Mouse (Mus musculus): ENCODE data around the gene Xbp1. TPM values are rescaled to one million over a fixed set of nuclear protein-coding genes. Genes with fewer than 3 reads are reported as not detected.
"Not testable (repeated sequence)": the region's sequence is repeated elsewhere in the genome, so short reads cannot be mapped to it uniquely, and the experiment has no call there.

Gene Xbp1
- polyA plus RNA-seq, 1 experiment from 2014 or later, result 135 TPM

DNA sequence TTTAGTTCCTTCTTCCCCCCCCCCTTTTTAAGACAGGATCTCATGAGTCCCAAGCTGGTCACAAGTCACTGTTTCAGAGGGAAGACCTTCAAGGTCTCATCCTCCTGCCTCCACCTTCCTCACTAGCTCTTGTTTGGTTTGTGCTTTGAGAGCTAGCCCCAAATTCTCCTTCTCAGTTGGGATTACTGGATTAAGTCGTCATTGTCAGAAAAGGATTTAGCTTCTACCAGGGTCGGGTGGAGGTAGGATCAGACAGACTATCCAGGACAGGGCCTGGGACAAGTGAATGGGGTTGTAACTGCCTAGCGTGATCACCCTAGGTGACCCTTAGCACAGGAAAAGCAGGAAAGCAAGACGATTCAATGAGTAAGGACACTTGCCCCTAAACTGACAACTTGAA lies 19.9 kb downstream of the Xbp1 start:
- Histone ChIP-seq H3K27ac (ENCODE audit: low read length) (no peak overlapping the region), H3K9me3 (ENCODE audit: control insufficient read depth, low read length) (no peaks in the 10 kb centered on the region), H3K36me3 (ENCODE audit: control insufficient read depth, insufficient read depth) (no peaks in the 10 kb centered on the region), H3K4me3 (replicated peaks; ENCODE audit: low read length) (peak overlapping the region; percentile 92; the same call in 1 of the 2 replicates), H3K27me3 (replicated peaks; ENCODE audit: control insufficient read depth, insufficient read depth, low read length) (no peaks in the 10 kb centered on the region), H3K4me1 (replicated peaks; ENCODE audit: control insufficient read depth, insufficient read depth, low read length) (peaks cover 13% of the 10 kb centered on the region), H3K9ac (replicated peaks; ENCODE audit: low read depth, low read length) (no peak overlapping the region), H3K4me2 (ENCODE audit: low read length) (peak overlapping the region; percentile 59)
- no peak for ATAC-seq
- 42% methylated on average over 4 of the region's 4 CpGs for WGBS

DNA sequence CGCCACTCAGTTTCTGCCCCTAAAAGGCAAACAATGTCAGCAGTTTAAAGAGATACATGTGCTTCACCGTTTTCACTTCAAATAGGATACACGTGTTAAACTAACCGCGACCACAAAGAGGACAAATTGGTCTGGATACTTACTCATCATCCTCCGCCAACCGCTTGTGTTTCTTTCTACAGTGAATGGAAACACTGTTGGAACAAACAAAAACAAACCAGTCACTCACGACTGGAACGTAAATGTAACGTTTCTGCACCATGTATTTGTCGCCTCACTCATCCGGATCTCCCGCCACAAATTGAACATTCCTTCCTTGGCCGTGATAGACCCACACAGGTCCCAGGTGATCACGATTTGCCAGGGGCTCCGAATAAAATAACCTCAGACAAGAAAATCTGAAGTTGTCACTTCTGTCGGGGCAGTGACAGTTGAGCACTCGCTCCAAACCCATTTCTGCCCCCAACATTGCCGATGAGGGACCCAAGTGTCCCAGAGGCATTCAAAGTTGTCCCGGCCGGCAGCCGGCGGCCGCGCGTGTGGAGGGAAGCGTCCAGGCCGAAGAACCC lies 20.9 kb downstream of the Xbp1 start:
- H3K4me3 ChIP-seq (replicated peaks; ENCODE audit: low read length), result peak overlapping the region; percentile 92
- H3K27ac ChIP-seq (ENCODE audit: low read length), result peak overlapping the region; percentile 47
- no peaks in the 10 kb centered on the region for H3K27me3 ChIP-seq (replicated peaks; ENCODE audit: control insufficient read depth, insufficient read depth, low read length)
- peaks cover 13% of the 10 kb centered on the region for H3K4me1 ChIP-seq (replicated peaks; ENCODE audit: control insufficient read depth, insufficient read depth, low read length)
- no peaks in the 10 kb centered on the region for H3K36me3 ChIP-seq (ENCODE audit: control insufficient read depth, insufficient read depth)
- ATAC-seq, result no peak
- H3K4me2 ChIP-seq (ENCODE audit: low read length), result peak overlapping the region; percentile 59
- 1% methylated on average over 28 of the region's 28 CpGs for WGBS
- peak overlapping the region; percentile 93 for H3K9ac ChIP-seq (replicated peaks; ENCODE audit: low read depth, low read length)
- H3K9me3 ChIP-seq (ENCODE audit: control insufficient read depth, low read length), result no peaks in the 10 kb centered on the region

DNA sequence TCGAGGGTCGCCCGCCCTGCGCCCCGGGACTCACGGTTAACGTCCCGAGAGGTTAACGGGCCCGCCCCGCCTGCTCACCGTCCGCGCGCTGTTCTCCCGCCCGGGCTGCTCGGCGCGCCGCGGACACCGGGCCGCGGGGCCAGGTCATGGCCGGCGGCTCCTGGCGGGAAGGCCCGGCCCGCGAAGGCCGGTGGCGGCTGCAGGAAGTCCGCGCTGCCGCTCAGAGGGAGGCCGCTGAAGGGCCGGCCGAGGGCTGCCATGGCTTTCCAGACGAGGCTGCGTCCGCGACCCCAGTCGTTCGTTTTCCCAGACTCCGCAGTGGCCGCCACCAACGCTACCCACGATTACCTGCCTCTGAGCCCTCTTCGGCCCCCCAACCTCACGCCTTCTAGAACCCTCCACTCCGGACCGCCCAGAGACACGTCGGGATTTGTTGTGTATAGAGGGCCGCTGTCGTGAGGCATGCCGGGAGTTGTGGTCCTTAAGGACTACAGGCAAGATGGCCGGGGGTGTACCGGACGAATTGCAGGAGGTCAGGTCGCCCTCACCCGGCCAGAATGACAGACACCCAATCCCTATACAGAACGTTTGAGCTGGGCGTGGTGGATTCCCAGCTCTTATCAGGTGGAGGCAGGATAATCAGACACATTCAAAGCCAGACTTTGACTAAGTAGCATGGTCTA lies 21.5 kb downstream of the Xbp1 start, which contains the start of gene Ccdc117:
Gene Ccdc117 (minus strand): TSS at position 389 of the 683 bp plus-strand sequence.
- Histone ChIP-seq H3K4me3 (replicated peaks; ENCODE audit: low read length) (peak within 1 kb of the TSS; percentile 92), H3K27me3 (replicated peaks; ENCODE audit: control insufficient read depth, insufficient read depth, low read length) (no peaks in the 10 kb centered on the region), H3K9me3 (ENCODE audit: control insufficient read depth, low read length) (no peaks in the 10 kb centered on the region), H3K4me1 (replicated peaks; ENCODE audit: control insufficient read depth, insufficient read depth, low read length) (peaks cover 13% of the 10 kb centered on the region), H3K9ac (replicated peaks; ENCODE audit: low read depth, low read length) (peak within 1 kb of the TSS; percentile 93), H3K36me3 (ENCODE audit: control insufficient read depth, insufficient read depth) (no peaks in the 10 kb centered on the region), H3K27ac (ENCODE audit: low read length) (peak within 1 kb of the TSS; percentile 47), H3K4me2 (ENCODE audit: low read length) (peak within 1 kb of the TSS; percentile 59)
- WGBS, result under 1% methylated on average over 65 of the region's 65 CpGs
- peak; percentile 99 for ATAC-seq

DNA sequence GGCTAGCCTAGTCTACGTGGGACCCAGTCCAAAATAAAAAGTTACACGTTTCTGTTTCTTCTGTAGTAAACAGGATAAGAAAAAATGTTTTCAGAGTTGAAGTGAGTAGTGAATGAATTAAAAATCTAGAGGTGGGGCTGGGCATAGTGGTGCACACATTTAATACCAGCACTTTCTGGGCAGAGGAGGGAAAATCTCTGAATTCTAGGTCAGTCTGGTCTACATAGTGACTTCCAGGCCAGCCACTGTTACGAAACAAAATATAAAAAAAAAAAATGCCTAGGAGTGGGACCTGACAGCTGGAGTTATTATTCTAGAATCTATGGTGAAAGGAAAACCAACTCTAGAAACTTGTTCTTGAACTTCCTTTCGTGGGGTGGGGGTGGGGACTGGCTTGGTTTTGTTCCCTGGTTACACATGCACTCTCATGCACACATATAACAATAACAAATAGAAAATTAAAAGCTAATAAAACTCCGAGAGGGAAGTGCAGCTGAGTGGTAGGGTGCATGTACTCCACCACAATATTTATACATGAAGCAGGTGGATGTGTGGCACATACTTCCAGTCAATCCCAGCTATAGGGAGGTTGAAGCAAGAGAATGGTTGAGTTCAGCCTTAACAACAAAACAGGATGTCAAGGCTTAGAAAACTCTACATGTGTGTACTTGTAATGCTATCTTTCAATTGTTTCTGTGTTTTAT lies 22.2 kb downstream of the Xbp1 start:
- Histone ChIP-seq H3K36me3 (ENCODE audit: control insufficient read depth, insufficient read depth) (no peaks in the 10 kb centered on the region), H3K4me2 (ENCODE audit: low read length) (peak overlapping the region; percentile 59), H3K4me3 (replicated peaks; ENCODE audit: low read length) (peak overlapping the region; percentile 92), H3K27ac (ENCODE audit: low read length) (no peak overlapping the region), H3K27me3 (replicated peaks; ENCODE audit: control insufficient read depth, insufficient read depth, low read length) (no peaks in the 10 kb centered on the region), H3K4me1 (replicated peaks; ENCODE audit: control insufficient read depth, insufficient read depth, low read length) (peaks cover 13% of the 10 kb centered on the region), H3K9me3 (ENCODE audit: control insufficient read depth, low read length) (no peaks in the 10 kb centered on the region), H3K9ac (replicated peaks; ENCODE audit: low read depth, low read length) (peak overlapping the region; percentile 93)
- ATAC-seq, result no peak
- 56% methylated on average over 5 of the region's 5 CpGs for WGBS

DNA sequence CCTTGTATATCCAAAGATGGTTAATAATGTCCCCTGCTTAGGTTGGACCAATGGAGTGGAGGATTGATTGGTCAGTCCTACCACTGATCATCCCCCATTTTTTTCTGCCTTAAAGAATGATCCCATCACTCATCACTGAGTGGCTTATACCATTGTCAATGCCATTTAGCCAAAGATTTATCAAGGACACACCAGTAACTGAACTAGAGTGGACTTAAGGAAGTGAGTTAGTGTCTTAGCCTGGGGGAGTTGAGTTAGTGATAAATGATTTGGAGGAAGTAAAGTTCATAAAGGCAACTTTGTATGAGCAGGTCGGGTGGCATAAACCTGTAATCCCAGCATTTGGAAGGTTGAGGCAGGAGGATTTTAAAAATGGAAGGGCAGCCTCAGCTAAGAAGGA lies 22.8 kb downstream of the Xbp1 start:
- no peak overlapping the region for H3K27ac ChIP-seq (ENCODE audit: low read length)
- no peaks in the 10 kb centered on the region for H3K9me3 ChIP-seq (ENCODE audit: control insufficient read depth, low read length)
- H3K4me1 ChIP-seq (replicated peaks; ENCODE audit: control insufficient read depth, insufficient read depth, low read length), result peaks cover 13% of the 10 kb centered on the region
- 94% methylated on average over 1 of the region's 1 CpGs for WGBS
- no peaks in the 10 kb centered on the region for H3K27me3 ChIP-seq (replicated peaks; ENCODE audit: control insufficient read depth, insufficient read depth, low read length)
- no peak overlapping the region for H3K9ac ChIP-seq (replicated peaks; ENCODE audit: low read depth, low read length)
- no peaks in the 10 kb centered on the region for H3K36me3 ChIP-seq (ENCODE audit: control insufficient read depth, insufficient read depth)
- no peak for ATAC-seq
- no peak overlapping the region for H3K4me2 ChIP-seq (ENCODE audit: low read length)
- H3K4me3 ChIP-seq (replicated peaks; ENCODE audit: low read length), result no peak overlapping the region

DNA sequence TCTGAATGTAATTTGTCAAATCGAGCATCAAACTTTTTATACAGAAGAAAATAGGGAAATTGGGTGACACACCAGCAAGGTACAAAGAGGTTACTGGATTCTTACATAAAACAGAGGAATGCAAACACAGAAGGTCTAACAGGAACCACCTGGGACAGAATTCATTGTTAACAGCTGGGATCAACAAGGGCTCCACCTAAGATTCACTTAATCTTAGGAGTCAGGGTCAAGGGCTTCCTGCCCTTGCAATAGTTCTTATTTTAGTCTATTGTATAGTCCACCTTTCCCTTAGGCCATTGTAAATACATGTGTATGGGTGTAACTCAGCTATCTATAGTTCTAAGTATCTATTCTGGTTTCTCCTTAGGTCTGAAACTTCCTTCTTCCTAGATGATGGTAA lies 24.2 kb downstream of the Xbp1 start:
- peaks cover 13% of the 10 kb centered on the region for H3K4me1 ChIP-seq (replicated peaks; ENCODE audit: control insufficient read depth, insufficient read depth, low read length)
- H3K9ac ChIP-seq (replicated peaks; ENCODE audit: low read depth, low read length); H3K36me3 ChIP-seq (ENCODE audit: control insufficient read depth, insufficient read depth); H3K4me3 ChIP-seq (replicated peaks; ENCODE audit: low read length); H3K4me2 ChIP-seq (ENCODE audit: low read length); H3K27me3 ChIP-seq (replicated peaks; ENCODE audit: control insufficient read depth, insufficient read depth, low read length); H3K9me3 ChIP-seq (ENCODE audit: control insufficient read depth, low read length); ATAC-seq; H3K27ac ChIP-seq (ENCODE audit: low read length): not testable (repeated sequence)
- WGBS, result 95% methylated on average over 1 of the region's 1 CpGs

DNA sequence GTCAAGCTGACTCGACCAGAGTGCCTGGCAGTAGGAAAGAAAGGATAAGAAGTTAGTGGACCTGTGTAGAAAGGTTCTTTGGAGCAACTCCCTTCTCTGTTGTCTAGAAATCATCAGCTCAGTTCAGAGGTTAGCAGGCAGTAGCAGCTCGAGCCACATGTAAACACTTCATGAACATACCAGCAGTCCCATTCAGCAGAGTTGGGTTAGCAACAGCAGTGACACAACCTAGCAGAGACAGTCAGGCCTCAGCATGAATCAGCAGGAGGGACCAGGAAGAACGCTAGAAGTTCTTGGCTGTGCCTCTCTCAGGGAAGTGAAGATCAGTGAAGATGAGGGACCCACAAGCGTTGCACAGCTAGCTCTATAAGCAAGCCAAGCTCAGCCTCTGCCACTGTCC lies 25.0 kb downstream of the Xbp1 start:
- Histone ChIP-seq H3K27me3 (replicated peaks; ENCODE audit: control insufficient read depth, insufficient read depth, low read length) (no peaks in the 10 kb centered on the region), H3K4me3 (replicated peaks; ENCODE audit: low read length) (no peak overlapping the region), H3K4me1 (replicated peaks; ENCODE audit: control insufficient read depth, insufficient read depth, low read length) (peaks cover 10% of the 10 kb centered on the region), H3K4me2 (ENCODE audit: low read length) (no peak overlapping the region), H3K27ac (ENCODE audit: low read length) (no peak overlapping the region), H3K9ac (replicated peaks; ENCODE audit: low read depth, low read length) (no peak overlapping the region), H3K36me3 (ENCODE audit: control insufficient read depth, insufficient read depth) (no peaks in the 10 kb centered on the region), H3K9me3 (ENCODE audit: control insufficient read depth, low read length) (no peaks in the 10 kb centered on the region)
- 89% methylated on average over 4 of the region's 4 CpGs for WGBS
- no peak for ATAC-seq

DNA sequence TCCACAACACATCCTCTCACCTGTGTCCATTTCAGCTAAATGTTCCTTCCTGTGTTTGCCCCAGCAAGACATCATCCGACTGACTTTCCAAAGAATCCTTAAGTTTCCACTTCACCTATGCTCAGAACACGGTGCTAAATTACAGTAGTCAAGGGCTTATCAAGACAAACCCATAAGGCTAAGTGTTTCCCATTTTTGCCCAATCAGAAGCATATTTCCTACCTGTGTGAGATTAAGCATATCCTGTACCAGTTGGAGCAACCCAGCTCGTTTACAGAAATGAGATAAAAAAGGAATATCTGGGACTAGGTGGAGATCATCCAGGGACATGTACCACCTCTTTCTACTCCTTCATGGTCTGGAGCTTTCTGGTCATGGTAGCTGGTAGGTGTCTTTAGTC lies 26.2 kb downstream of the Xbp1 start:
- H3K27me3 ChIP-seq (replicated peaks; ENCODE audit: control insufficient read depth, insufficient read depth, low read length), result no peaks in the 10 kb centered on the region
- H3K4me2 ChIP-seq (ENCODE audit: low read length), result no peak overlapping the region
- 89% methylated on average over 3 of the region's 3 CpGs for WGBS
- H3K9me3 ChIP-seq (ENCODE audit: control insufficient read depth, low read length), result no peaks in the 10 kb centered on the region
- H3K36me3 ChIP-seq (ENCODE audit: control insufficient read depth, insufficient read depth), result no peaks in the 10 kb centered on the region
- no peak overlapping the region for H3K4me3 ChIP-seq (replicated peaks; ENCODE audit: low read length)
- no peak overlapping the region for H3K27ac ChIP-seq (ENCODE audit: low read length)
- no peak overlapping the region for H3K9ac ChIP-seq (replicated peaks; ENCODE audit: low read depth, low read length)
- 0 out of 2 replicates have a peak, but pooled peaks cover 2% of the 10 kb centered on the region for H3K4me1 ChIP-seq (replicated peaks; ENCODE audit: control insufficient read depth, insufficient read depth, low read length)
- no peak for ATAC-seq

DNA sequence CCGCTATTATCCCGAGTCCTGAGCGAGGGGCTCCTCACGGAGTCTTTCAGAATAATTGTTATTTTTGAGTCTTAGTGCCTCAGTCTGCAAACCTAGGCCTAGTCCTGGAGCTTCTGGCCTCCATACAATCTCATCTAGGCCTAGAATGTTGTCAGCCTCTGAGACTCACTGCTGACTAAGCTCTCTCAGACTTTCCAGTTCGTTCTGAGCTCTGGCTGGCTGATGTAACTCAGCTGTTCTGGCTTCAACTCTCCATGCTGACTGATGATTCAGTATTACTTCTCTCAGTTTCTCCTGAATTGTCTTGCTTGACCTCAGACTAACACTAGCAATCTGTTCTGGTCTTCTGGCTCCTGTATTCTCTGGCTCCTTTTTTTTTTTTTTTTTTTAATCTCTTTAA lies 31.0 kb downstream of the Xbp1 start:
- WGBS, result 84% methylated on average over 5 of the region's 5 CpGs
- Histone ChIP-seq H3K4me1 (replicated peaks; ENCODE audit: control insufficient read depth, insufficient read depth, low read length) (no peaks in the 10 kb centered on the region), H3K4me3 (replicated peaks; ENCODE audit: low read length) (no peak overlapping the region), H3K4me2 (ENCODE audit: low read length) (no peak overlapping the region), H3K9ac (replicated peaks; ENCODE audit: low read depth, low read length) (no peak overlapping the region), H3K36me3 (ENCODE audit: control insufficient read depth, insufficient read depth) (no peaks in the 10 kb centered on the region), H3K27me3 (replicated peaks; ENCODE audit: control insufficient read depth, insufficient read depth, low read length) (no peaks in the 10 kb centered on the region), H3K9me3 (ENCODE audit: control insufficient read depth, low read length) (no peaks in the 10 kb centered on the region), H3K27ac (ENCODE audit: low read length) (no peak overlapping the region)
- ATAC-seq, result no peak

Data from forebrain, embryonic 16.5 days (tissue).